Mouse (Mus musculus) cerebellum, adult 18-20 months (tissue): ENCODE results near the gene Ccdc28a.

Source experiments
- DNase-seq, 2 experiments: peaks; one replicate each; pipeline ENCODE4 v3.0.0; 2021

The Ccdc28a gene

GRCm38 (mm10) chr10:18234560-18235401 lies at the start of gene Ccdc28a:
Ccdc28a (minus strand) TSS chr10:18234998.
- DNase-seq = peak; percentile 96 to 97

GRCm38 (mm10) chr10:18283991-18284390 lies 49.2 kb upstream of the Ccdc28a start:
- DNase-seq = no peak

DNA sequence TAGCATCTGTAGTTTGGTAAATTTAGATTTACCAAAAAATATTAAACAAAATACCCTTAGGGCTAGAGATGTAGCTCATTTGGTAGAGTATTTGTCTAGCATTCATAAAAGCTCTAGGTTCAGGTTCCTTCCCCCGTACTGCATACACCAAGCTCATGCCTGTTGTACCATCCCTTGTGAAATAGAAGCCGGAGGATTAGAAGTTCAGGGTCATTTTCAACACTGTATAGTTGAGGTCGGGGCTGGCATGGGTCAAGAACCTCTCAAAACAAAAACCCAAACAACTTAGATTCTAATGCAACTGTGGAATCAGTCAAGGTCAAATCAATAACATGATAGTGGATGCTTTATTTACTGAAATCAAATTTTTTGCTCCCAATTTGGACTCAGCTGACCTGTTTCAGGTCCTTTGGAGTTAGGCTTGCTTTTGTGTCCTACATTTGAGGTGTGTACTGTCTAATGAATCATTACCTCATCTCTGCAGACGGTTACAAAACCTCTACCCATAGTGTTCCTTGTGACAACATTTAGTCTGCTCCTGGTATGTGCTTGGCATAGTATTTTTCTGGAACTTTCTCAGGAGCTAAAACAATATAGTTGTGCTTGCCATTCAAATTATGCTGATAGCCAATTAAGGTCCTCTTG lies 41.4 kb upstream of the Ccdc28a start:
- DNase-seq = no peak

DNA sequence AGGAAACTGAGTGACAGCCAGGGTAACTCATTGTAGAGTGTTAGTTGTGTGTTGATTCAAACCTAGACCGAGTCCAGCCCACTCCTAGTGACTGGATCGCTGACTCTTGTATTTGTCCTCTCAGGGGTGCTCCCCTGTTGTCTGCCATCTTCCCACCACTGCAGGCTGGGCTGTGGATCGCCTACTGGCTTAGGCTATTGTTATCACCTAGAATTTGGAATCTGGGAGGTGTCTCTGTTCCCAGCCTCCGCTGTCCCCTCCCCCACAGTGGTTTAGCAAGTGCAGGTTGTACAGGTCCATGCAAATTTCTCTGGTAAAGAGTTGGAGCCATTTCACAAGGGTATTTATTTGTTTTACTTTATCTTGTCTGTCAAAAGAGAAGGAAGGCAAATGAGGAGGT lies 16.5 kb upstream of the Ccdc28a start:
- DNase-seq = no peak

DNA sequence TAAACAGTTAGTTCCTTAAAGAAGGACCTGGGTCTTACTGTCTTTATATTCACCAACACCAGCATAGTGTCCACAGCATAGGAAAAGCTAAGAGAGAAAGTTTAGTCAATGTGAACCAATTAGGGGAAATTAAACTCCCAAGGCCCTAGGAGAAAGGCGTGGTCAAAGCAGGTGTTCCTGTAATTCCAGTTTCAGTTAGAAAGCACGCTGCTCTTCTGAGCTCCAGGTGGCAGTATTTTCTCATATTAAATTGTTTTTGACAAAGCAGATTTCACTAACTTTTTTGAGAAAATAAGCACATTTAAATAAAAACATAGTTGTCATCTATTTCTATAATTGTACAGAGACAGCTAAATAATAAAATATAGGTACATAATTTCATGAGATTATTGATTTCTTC lies 8.8 kb upstream of the Ccdc28a start:
- DNase-seq = no peak

GRCm38 (mm10) chr10:18237191-18237590 lies 2.4 kb upstream of the Ccdc28a start:
- no peak for DNase-seq

GRCm38 (mm10) chr10:18236328-18236927 lies 1.6 kb upstream of the Ccdc28a start:
- DNase-seq = no peak

- no peak for DNase-seq
These were observed 577 bp upstream of the Ccdc28a start for GRCm38 (mm10) chr10:18235402-18235747.

GRCm38 (mm10) chr10:18233891-18234290 lies 907 bp downstream of the Ccdc28a start:
- no peak for DNase-seq

- peak; percentile 33 to 41 for DNase-seq
These were observed 10.4 kb downstream of the Ccdc28a start for GRCm38 (mm10) chr10:18224386-18224785.

DNA sequence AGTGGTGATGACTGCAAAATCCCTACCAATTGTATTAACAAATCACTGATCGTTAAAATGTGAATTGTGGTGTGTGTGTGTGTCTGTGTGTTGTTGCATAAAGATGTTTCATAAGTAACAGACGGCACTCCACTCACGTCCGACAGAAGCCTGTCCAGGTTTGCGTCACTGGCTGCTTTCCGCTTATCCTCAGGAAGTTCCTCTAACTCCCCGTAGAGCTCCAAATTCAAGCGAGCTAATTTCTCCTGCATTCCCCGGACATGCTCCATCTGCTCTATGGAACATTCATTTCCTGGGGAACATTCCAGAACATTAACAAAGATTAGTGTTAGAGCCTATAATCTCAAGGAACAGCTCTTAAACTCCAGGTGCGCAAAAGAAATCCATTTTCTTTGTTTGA lies 15.4 kb downstream of the Ccdc28a start:
- peak; percentile 31 to 47 for DNase-seq

- DNase-seq = no peak
These were observed 20.7 kb downstream of the Ccdc28a start for GRCm38 (mm10) chr10:18214124-18214523.

DNA sequence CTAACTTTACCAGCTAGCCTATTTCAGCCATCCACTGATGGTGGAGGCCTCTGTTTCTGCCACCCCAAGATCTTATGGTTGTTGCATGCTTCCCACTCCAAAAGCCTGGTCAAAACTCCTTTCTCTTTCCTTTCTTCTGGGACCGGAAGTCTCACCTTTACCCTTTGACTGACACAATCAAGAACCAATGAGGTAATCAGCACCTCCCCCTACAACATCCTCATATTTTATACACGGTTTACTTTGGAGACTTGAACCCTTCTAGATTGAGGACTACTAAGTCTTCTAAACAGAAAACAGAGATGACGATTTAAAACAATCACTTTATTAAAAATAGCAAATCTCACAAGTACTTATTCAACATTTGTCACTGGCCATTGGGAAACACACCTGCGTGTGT lies 21.4 kb downstream of the Ccdc28a start:
- no peak for DNase-seq

- peak; percentile 20 to 21 for DNase-seq
These were observed 24.1 kb downstream of the Ccdc28a start, which contains the start of gene Ect2l for GRCm38 (mm10) chr10:18210726-18211125. Ect2l (minus strand) TSS chr10:18210890.

GRCm38 (mm10) chr10:18210119-18210518 lies 24.7 kb downstream of the Ccdc28a start:
- no peak for DNase-seq

GRCm38 (mm10) chr10:18204067-18204466 lies 30.7 kb downstream of the Ccdc28a start:
- DNase-seq = no peak

DNA sequence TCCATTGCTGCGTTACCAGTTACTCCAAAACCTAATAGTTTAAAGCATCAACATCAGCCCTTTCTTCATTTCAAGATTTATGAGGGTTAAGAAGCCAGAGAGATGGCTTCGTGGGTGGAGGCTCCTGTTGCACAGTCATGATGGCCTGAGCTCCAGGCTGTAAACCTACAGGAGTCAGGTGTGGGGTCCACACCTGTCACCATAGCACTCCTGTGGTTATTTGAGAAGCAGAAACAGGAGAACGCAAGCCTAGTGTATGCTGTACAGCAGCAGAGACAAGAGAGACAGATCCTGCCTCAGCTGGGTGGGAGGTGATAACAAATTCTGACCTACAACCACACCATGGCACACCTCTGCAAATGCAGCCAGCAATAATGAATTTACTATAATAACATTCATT lies 32.4 kb downstream of the Ccdc28a start:
- DNase-seq = no peak

- no peak for DNase-seq
These were observed 34.1 kb downstream of the Ccdc28a start for GRCm38 (mm10) chr10:18200656-18201055.

- no peak for DNase-seq
These were observed 34.9 kb downstream of the Ccdc28a start for GRCm38 (mm10) chr10:18199919-18200318.

GRCm38 (mm10) chr10:18198286-18199015 lies 36.3 kb downstream of the Ccdc28a start:
- DNase-seq = no peak

DNA sequence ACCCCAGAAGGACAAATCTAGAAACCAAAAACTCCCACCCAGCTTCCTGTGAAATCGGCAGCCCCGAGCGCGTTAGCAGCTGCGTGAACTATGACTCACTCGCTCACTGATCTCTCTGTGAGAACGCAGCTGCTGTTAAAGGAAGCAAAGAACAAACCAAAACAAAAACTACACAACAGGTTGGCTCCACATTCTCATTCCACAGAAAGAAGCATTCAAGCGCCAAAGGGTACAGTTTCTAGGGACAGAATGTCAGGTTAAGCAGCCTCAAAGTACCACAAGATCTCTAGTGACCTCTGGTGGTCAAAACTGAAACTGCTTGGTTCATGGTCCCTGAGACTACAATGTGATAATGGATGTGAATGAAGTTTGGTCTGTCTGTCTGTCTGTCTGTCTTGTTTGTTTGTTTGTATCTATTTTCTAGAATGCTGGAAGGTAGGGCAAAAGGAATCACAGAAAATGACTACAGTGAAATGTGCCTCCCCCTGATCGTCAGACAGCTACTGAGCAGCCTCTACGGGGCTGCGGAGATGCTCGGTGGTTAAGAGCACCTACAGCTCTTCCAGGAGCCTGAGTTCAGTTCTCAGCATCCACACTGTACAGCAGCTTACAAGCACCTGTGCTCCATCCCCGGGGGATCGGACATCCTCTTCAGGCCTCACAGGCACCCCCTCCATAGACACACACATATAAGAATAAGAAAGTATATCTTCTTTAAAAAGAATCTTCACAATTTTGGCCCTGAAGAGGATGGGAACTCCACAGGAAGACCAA lies 37.4 kb downstream of the Ccdc28a start:
- DNase-seq = peak; percentile 73 to 81

DNA sequence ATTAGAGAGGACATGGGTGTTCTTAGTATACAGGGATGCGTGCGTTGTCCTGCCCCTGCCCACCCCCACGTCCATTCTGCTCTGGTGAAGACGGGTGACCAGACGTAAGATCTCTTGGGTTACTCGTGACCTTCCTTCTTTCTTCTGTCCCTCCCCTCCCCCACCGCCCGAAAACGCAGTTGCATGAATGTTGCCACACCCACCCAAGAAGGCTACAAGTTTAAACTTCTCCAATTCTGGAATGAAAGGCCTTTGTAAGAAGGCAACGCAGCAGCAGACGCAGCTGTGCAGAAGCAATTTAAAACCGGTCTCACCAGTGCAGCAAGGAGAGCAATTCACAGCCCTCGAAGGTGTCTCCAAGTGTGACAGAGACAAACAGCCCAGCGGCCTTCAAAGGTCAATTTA lies 40.1 kb downstream of the Ccdc28a start:
- no peak for DNase-seq
